Mouse (Mus musculus): ENCODE measurements around the gene Zdhhc22.

The Zdhhc22 gene

GRCm38 (mm10) chr12:86989890-86990754 is at the start of gene Zdhhc22:
Gene Zdhhc22, minus strand, starts transcription at chr12:86990430.
- DNase-seq (ENCODE audit: extremely low read depth, low read depth, low spot score), result no peak

GRCm38 (mm10) chr12:87036631-87037030 is 46.4 kb upstream of the Zdhhc22 start:
- no peak for DNase-seq (ENCODE audit: extremely low read depth, low read depth, low spot score)

- DNase-seq (ENCODE audit: extremely low read depth, low read depth, low spot score), result no peak
Observed at GRCm38 (mm10) chr12:87031163-87031763, 41.0 kb upstream of the Zdhhc22 start.

- no peak for DNase-seq (ENCODE audit: extremely low read depth, low read depth, low spot score)
Observed at GRCm38 (mm10) chr12:87029251-87029976, 39.2 kb upstream of the Zdhhc22 start.

- DNase-seq (ENCODE audit: extremely low read depth, low read depth, low spot score), result no peak
Observed at GRCm38 (mm10) chr12:87028068-87028467, 37.8 kb upstream of the Zdhhc22 start.

GRCm38 (mm10) chr12:87027391-87027790 is 37.2 kb upstream of the Zdhhc22 start:
- DNase-seq (ENCODE audit: extremely low read depth, low read depth, low spot score), result no peak

GRCm38 (mm10) chr12:87026871-87027240 is 36.6 kb upstream of the Zdhhc22 start:
- DNase-seq (ENCODE audit: extremely low read depth, low read depth, low spot score), result no peak

GRCm38 (mm10) chr12:87026109-87026870 is 36.1 kb upstream of the Zdhhc22 start:
- no peak for DNase-seq (ENCODE audit: extremely low read depth, low read depth, low spot score)

- DNase-seq (ENCODE audit: extremely low read depth, low read depth, low spot score), result no peak
Observed at GRCm38 (mm10) chr12:87023456-87023855, 33.2 kb upstream of the Zdhhc22 start.

- no peak for DNase-seq (ENCODE audit: extremely low read depth, low read depth, low spot score)
Observed at GRCm38 (mm10) chr12:87022006-87022405, 31.8 kb upstream of the Zdhhc22 start.

- no peak for DNase-seq (ENCODE audit: extremely low read depth, low read depth, low spot score)
Observed at GRCm38 (mm10) chr12:87021040-87021439, 30.8 kb upstream of the Zdhhc22 start, which contains the start of gene Tmem63c. Gene Tmem63c, plus strand, starts transcription at chr12:87021340.

- no peak for DNase-seq (ENCODE audit: extremely low read depth, low read depth, low spot score)
Observed at GRCm38 (mm10) chr12:87018756-87019155, 28.5 kb upstream of the Zdhhc22 start.

- no peak for DNase-seq (ENCODE audit: extremely low read depth, low read depth, low spot score)
Observed at GRCm38 (mm10) chr12:87017041-87017440, 26.8 kb upstream of the Zdhhc22 start.

GRCm38 (mm10) chr12:87004596-87004995 is 14.4 kb upstream of the Zdhhc22 start:
- no peak for DNase-seq (ENCODE audit: extremely low read depth, low read depth, low spot score)

- no peak for DNase-seq (ENCODE audit: extremely low read depth, low read depth, low spot score)
Observed at GRCm38 (mm10) chr12:87003606-87004005, 13.4 kb upstream of the Zdhhc22 start.

- DNase-seq (ENCODE audit: extremely low read depth, low read depth, low spot score), result no peak
Observed at GRCm38 (mm10) chr12:87002815-87003214, 12.6 kb upstream of the Zdhhc22 start.

GRCm38 (mm10) chr12:87002209-87002608 is 12.0 kb upstream of the Zdhhc22 start:
- DNase-seq (ENCODE audit: extremely low read depth, low read depth, low spot score), result no peak

GRCm38 (mm10) chr12:87000840-87001176 is 10.6 kb upstream of the Zdhhc22 start:
- DNase-seq (ENCODE audit: extremely low read depth, low read depth, low spot score), result no peak

- no peak for DNase-seq (ENCODE audit: extremely low read depth, low read depth, low spot score)
Observed at GRCm38 (mm10) chr12:87000151-87000839, 10.1 kb upstream of the Zdhhc22 start.

GRCm38 (mm10) chr12:86999283-86999820 is 9.1 kb upstream of the Zdhhc22 start:
- DNase-seq (ENCODE audit: extremely low read depth, low read depth, low spot score), result no peak
